Mouse (Mus musculus) C2C12 (cell line): Measurements from ENCODE around the gene Umps. TPM values are rescaled to one million over a fixed set of nuclear protein-coding genes. Genes with fewer than 3 reads are reported as not detected.

ENCODE experiments used
- H3K27me3 ChIP-seq: one replicate; pipeline ENCODE4 v1.6.1; 2011; ENCODE audit not compliant: control insufficient read depth, insufficient read depth, insufficient read length
- H3K36me3 ChIP-seq: one replicate; pipeline ENCODE4 v1.6.1; 2011; ENCODE audit not compliant: control insufficient read depth, insufficient read depth
- H3K4me3 ChIP-seq: one replicate; pipeline ENCODE4 v1.5.1; 2011; ENCODE audit warnings: mild to moderate bottlenecking, control low read depth; ENCODE audit not compliant: poor library complexity, insufficient read depth, severe bottlenecking
- H3K79me2 ChIP-seq: one replicate; pipeline ENCODE4 v1.6.1; 2011; ENCODE audit not compliant: control insufficient read depth, insufficient read depth
- H3K79me3 ChIP-seq: one replicate; pipeline ENCODE4 v1.6.1; 2011; ENCODE audit warnings: low read depth, control low read depth
- H3ac ChIP-seq: one replicate; pipeline ENCODE3; 2011; ENCODE audit warnings: low read depth; ENCODE audit not compliant: control insufficient read depth, insufficient read length
- CEBPB ChIP-seq: IDR thresholded peaks from one replicate; pipeline ENCODE4 v1.6.1; 2011; ENCODE audit warnings: low read depth, mild to moderate bottlenecking, control low read depth, moderate library complexity
- CTCF ChIP-seq: IDR thresholded peaks from one replicate; pipeline ENCODE4 v1.5.1; 2011; ENCODE audit not compliant: control insufficient read depth, insufficient read depth, insufficient read length
- FOSL1 ChIP-seq: IDR thresholded peaks from one replicate; pipeline ENCODE4 v1.8.0; 2011; ENCODE audit warnings: mild to moderate bottlenecking, low read length; ENCODE audit not compliant: poor library complexity, insufficient read depth, severe bottlenecking
- MAX ChIP-seq: IDR thresholded peaks from one replicate; pipeline ENCODE4 v1.6.1; 2011; ENCODE audit warnings: mild to moderate bottlenecking, control low read depth
- MYOD1 ChIP-seq: IDR thresholded peaks from one replicate; pipeline ENCODE4 v1.6.1; 2011; ENCODE audit warnings: low read depth; ENCODE audit not compliant: control insufficient read depth, insufficient read length
- MYOG ChIP-seq: IDR thresholded peaks from one replicate; pipeline ENCODE4 v1.6.1; 2011; ENCODE audit not compliant: control insufficient read depth, insufficient read length; ENCODE audit errors: extremely low read depth
- USF1 ChIP-seq: IDR thresholded peaks from one replicate; pipeline ENCODE4 v1.6.1; 2011; ENCODE audit warnings: low read depth, mild to moderate bottlenecking, control low read depth, moderate library complexity
- polyA plus RNA-seq: library from polyadenylated mRNA; unstranded; fragments of >200 nt; fragmentation: generic; extraction: Trizol; gene quantifications from one replicate; pipeline ENCODE4 v1.2.1, GENCODE M21; 2012; ENCODE audit warnings: missing spikeins

Umps gene
- polyA plus RNA-seq, 1 experiment: 55.6 TPM

GRCm38 (mm10) chr16:33917390-33917789 lies 49.4 kb downstream of the Umps start:
- no peak overlapping the region for H3ac ChIP-seq
- H3K27me3 ChIP-seq: no peaks in the 10 kb centered on the region
- no peaks in the 10 kb centered on the region for H3K79me3 ChIP-seq
- H3K36me3 ChIP-seq: peaks cover 3% of the 10 kb centered on the region
- H3K4me3 ChIP-seq: no peak overlapping the region
- TF ChIP-seq MAX: no peak
- no peak for TF ChIP-seq MYOG
- no peak for TF ChIP-seq USF1
- TF ChIP-seq CEBPB: no peak
- TF ChIP-seq MYOD1: no peak
- no peak for TF ChIP-seq CTCF
- TF ChIP-seq FOSL1: no peak
- no peaks in the 10 kb centered on the region for H3K79me2 ChIP-seq

GRCm38 (mm10) chr16:33916473-33917251 lies 50.2 kb downstream of the Umps start:
- Histone ChIP-seq H3ac (no peak overlapping the region), H3K36me3 (peaks cover 7% of the 10 kb centered on the region), H3K79me2 (no peaks in the 10 kb centered on the region), H3K27me3 (no peaks in the 10 kb centered on the region), H3K79me3 (no peaks in the 10 kb centered on the region), H3K4me3 (no peak overlapping the region)
- peak; percentile 53 for TF ChIP-seq MYOD1
- TF ChIP-seq MYOG: no peak

- H3K79me2 ChIP-seq: no peaks in the 10 kb centered on the region
- peaks cover 7% of the 10 kb centered on the region for H3K36me3 ChIP-seq
- TF ChIP-seq USF1 (no peak), MAX (no peak), CEBPB (no peak), FOSL1 (no peak), MYOG (no peak), CTCF (no peak), MYOD1 (no peak)
- no peak overlapping the region for H3ac ChIP-seq
- no peaks in the 10 kb centered on the region for H3K79me3 ChIP-seq
- no peaks in the 10 kb centered on the region for H3K27me3 ChIP-seq
- H3K4me3 ChIP-seq: no peak overlapping the region
Measured at GRCm38 (mm10) chr16:33914997-33915396, 51.8 kb downstream of the Umps start.

- Histone ChIP-seq H3K4me3 (no peak overlapping the region), H3ac (no peak overlapping the region), H3K27me3 (no peaks in the 10 kb centered on the region), H3K36me3 (peaks cover 4% of the 10 kb centered on the region), H3K79me2 (no peaks in the 10 kb centered on the region), H3K79me3 (no peaks in the 10 kb centered on the region)
- TF ChIP-seq MAX: no peak
- no peak for TF ChIP-seq USF1
- TF ChIP-seq CEBPB: no peak
- no peak for TF ChIP-seq FOSL1
- TF ChIP-seq MYOG: no peak
- no peak for TF ChIP-seq CTCF
- TF ChIP-seq MYOD1: no peak
Measured at GRCm38 (mm10) chr16:33908239-33908638, 58.6 kb downstream of the Umps start.

Other genes with a start within 250 kb of the Umps start
- gene Muc13, start 173.0 kb downstream of the Umps start, polyA plus RNA-seq: 0.02 TPM
- gene Itgb5, start 137.4 kb downstream of the Umps start, polyA plus RNA-seq: 46.0 TPM